ENCODE assay signal across 10 mouse cellular contexts in genomic region chr16:85546519-85546918, GRCm38 (mm10). TPM values are rescaled to one million over a fixed set of nuclear protein-coding genes. Genes with fewer than 3 reads are reported as not detected.
DNase-seq lines count a peak whose midpoint lies in the region; ATAC-seq lines count a peak whose summit lies in the region.
"Had no signal": no experiment of that assay in that cellular context is flagged by ENCODE, and none has a peak within 500 bp of the region (broad histone marks: within the 10 kb centered on the region; RNA-seq: fewer than 3 reads in every experiment).

No protein-coding gene starts in this region.

- H3K27me3 ChIP-seq in midbrain, embryonic 11.5 days (ENCODE audit: control insufficient read depth, insufficient read depth, low read length): no peaks in the 10 kb centered on the region
- H3K27me3 ChIP-seq in midbrain, embryonic 15.5 days (replicated peaks): no peaks in the 10 kb centered on the region
- no peaks in the 10 kb centered on the region; the same call in 1 of the 2 replicates for H3K27me3 ChIP-seq in forebrain, embryonic 16.5 days (replicated peaks; ENCODE audit: control insufficient read depth, insufficient read depth, low read length)

- no peaks in the 10 kb centered on the region for H3K36me3 ChIP-seq in midbrain, embryonic 11.5 days (ENCODE audit: control insufficient read depth, insufficient read depth, low read length)
- H3K36me3 ChIP-seq in midbrain, embryonic 15.5 days (replicated peaks): no peaks in the 10 kb centered on the region
- H3K36me3 ChIP-seq in forebrain, embryonic 16.5 days (ENCODE audit: control insufficient read depth, insufficient read depth): no peaks in the 10 kb centered on the region

- WGBS in midbrain, embryonic 11.5 days: 83% methylated on average over 6 of the region's 6 CpGs
- 72% methylated on average over 6 of the region's 6 CpGs for WGBS in midbrain, embryonic 15.5 days
- 61% methylated on average over 6 of the region's 6 CpGs for WGBS in forebrain, embryonic 16.5 days

- peak; percentile 26 for DNase-seq in adrenal gland, postnatal 14 days
- no peak for DNase-seq in adrenal gland, postnatal 4 days (ENCODE audit: low spot score in 2 of 2)
- peak; percentile 60 for DNase-seq in midbrain, embryonic 11.5 days (ENCODE audit: low spot score, missing footprints)
- peak; percentile 56 to 67 for DNase-seq in kidney, postnatal 25 days
- no peak for DNase-seq in cerebellum, adult 11-12 months
- no peak for DNase-seq in left cerebral cortex, postnatal 25 days (ENCODE audit: low spot score in 2 of 2)
- DNase-seq: cerebellum, postnatal 10 days had no signal

- no peak overlapping the region for H3K9ac ChIP-seq in midbrain, embryonic 11.5 days (ENCODE audit: low read length)
- H3K9ac ChIP-seq in midbrain, embryonic 15.5 days: no peak overlapping the region
- no peak overlapping the region for H3K9ac ChIP-seq in forebrain, embryonic 16.5 days (replicated peaks; ENCODE audit: low read depth, low read length)

- H3K4me2 ChIP-seq in midbrain, embryonic 11.5 days: no peak overlapping the region
- H3K4me2 ChIP-seq in midbrain, embryonic 15.5 days: no peak overlapping the region
- no peak overlapping the region for H3K4me2 ChIP-seq in forebrain, embryonic 16.5 days (ENCODE audit: low read length)

- H3K4me1 ChIP-seq in midbrain, embryonic 11.5 days (ENCODE audit: control insufficient read depth, insufficient read depth, low read length): peaks cover 5% of the 10 kb centered on the region; the same call in 1 of the 2 replicates
- peaks cover 6% of the 10 kb centered on the region for H3K4me1 ChIP-seq in midbrain, embryonic 15.5 days
- peaks cover 9% of the 10 kb centered on the region for H3K4me1 ChIP-seq in forebrain, embryonic 16.5 days (replicated peaks; ENCODE audit: control insufficient read depth, insufficient read depth, low read length)

- intact Hi-C loops in left cerebral cortex, postnatal 25 days (cut with DNase I): no loop called here

- no peaks in the 10 kb centered on the region for H3K9me3 ChIP-seq in midbrain, embryonic 11.5 days (ENCODE audit: control insufficient read depth, low read length)
- no peaks in the 10 kb centered on the region for H3K9me3 ChIP-seq in midbrain, embryonic 15.5 days
- H3K9me3 ChIP-seq in forebrain, embryonic 16.5 days (ENCODE audit: control insufficient read depth, low read length): no peaks in the 10 kb centered on the region

- no peak for ATAC-seq in midbrain, embryonic 11.5 days (ENCODE audit: low FRiP score)
- no peak for ATAC-seq in midbrain, embryonic 15.5 days (replicated peaks)
- ATAC-seq in forebrain, embryonic 16.5 days: no peak

- H3K27ac ChIP-seq in midbrain, embryonic 11.5 days (ENCODE audit: low read depth, low read length): no peak overlapping the region
- no peak overlapping the region for H3K27ac ChIP-seq in midbrain, embryonic 15.5 days
- no peak overlapping the region for H3K27ac ChIP-seq in forebrain, embryonic 16.5 days (ENCODE audit: low read length)

- H3K4me3 ChIP-seq in midbrain, embryonic 11.5 days (ENCODE audit: low read depth, low read length): no peak overlapping the region
- H3K4me3 ChIP-seq in midbrain, embryonic 15.5 days: no peak overlapping the region
- H3K4me3 ChIP-seq in forebrain, embryonic 16.5 days (replicated peaks; ENCODE audit: low read length): no peak overlapping the region

RNA-seq across cellular contexts. Expression of gene Cyyr1, which starts 6.7 kb away (rescaled TPM):
- total RNA-seq in adrenal gland, postnatal 14 days (2021): 28.2 and 31.1 TPM in 2 replicates
- total RNA-seq in adrenal gland, postnatal 4 days (2021): 10 to 100 TPM; 14.1 to 15.0 TPM
- polyA plus RNA-seq in midbrain, embryonic 11.5 days (2014; fragmentation: Nextera tagmentation; extraction: Ambion mirVana): 2.8 and 3.8 TPM in 2 replicates
- polyA plus RNA-seq in midbrain, embryonic 15.5 days (2015; fragmentation: Nextera tagmentation; extraction: Ambion mirVana): 2.4 and 2.7 TPM in 2 replicates
- polyA plus RNA-seq in forebrain, embryonic 16.5 days (2015; fragmentation: Nextera tagmentation; extraction: Ambion mirVana): 2.5 and 2.6 TPM in 2 replicates
- 1 to 10 TPM; 3.9 to 4.1 TPM for total RNA-seq in left cerebral cortex, postnatal 25 days (2021)
- total RNA-seq: MEL had no signal

Comparison
In these comparisons a context has a peak if more than half of its experiments do, and no peak if none do; other contexts are left out.
1. DNase-seq: peak in adrenal gland, postnatal 14 days (single experiment), midbrain, embryonic 11.5 days (single experiment) and kidney, postnatal 25 days (2 of 2); none in adrenal gland, postnatal 4 days (0 of 2), cerebellum, adult 11-12 months (single experiment) and left cerebral cortex, postnatal 25 days (0 of 2).